Mouse (Mus musculus) lung, adult 2 months (tissue): ENCODE measurements around the gene Ciz1. TPM values are rescaled to one million over a fixed set of nuclear protein-coding genes. Genes with fewer than 3 reads are reported as not detected.
"Not testable (repeated sequence)": the region's sequence is repeated elsewhere in the genome, so short reads cannot be mapped to it uniquely, and the experiment has no call there.

Experiments used
- DNase-seq: peaks from one replicate; pipeline ENCODE4 v3.0.0; 2022
- H3K4me1 ChIP-seq: fragments of 200-500 bp; 2 replicates; pipeline ENCODE4 v1.6.1; 2011; ENCODE audit warnings: low read length; ENCODE audit not compliant: control insufficient read depth, insufficient read depth
- H3K4me3 ChIP-seq: fragments of 200-500 bp; replicated peaks from 2 replicates; pipeline ENCODE3; 2011; ENCODE audit warnings: low read depth, mild to moderate bottlenecking, control low read depth, low read length; ENCODE audit errors: extremely low read depth
- CTCF ChIP-seq: fragments of 200-500 bp; IDR thresholded peaks from 2 replicates; pipeline ENCODE4 v1.5.1; 2011; ENCODE audit warnings: mild to moderate bottlenecking, low read length, control low read depth; ENCODE audit not compliant: insufficient read depth
- POLR2A ChIP-seq: fragments of 200-500 bp; IDR thresholded peaks from 2 replicates; pipeline ENCODE4 v1.6.1; 2011; ENCODE audit warnings: low read depth, mild to moderate bottlenecking, control low read depth, low read length, borderline replicate concordance; ENCODE audit errors: extremely low read depth
- WGBS: fragments of 180-500 bp; shearing (Covaris S2); methylation state at CpG from one replicate; pipeline ENCODE4 v1.1.7; 2018; 5-methylcytosine and 5-hydroxymethylcytosine counted together
- polyA plus RNA-seq: library from polyadenylated mRNA; depleted of rRNA; stranded (reverse); fragments of >200 nt; gene quantifications from 2 replicates; pipeline ENCODE4 v1.2.3, GENCODE M21; 2012

Gene Ciz1
- polyA plus RNA-seq, 1 experiment: 237 TPM

GRCm38 (mm10) chr2:32354336-32354895 is 2.3 kb downstream of the Ciz1 start:
- H3K4me3 ChIP-seq: no peak overlapping the region
- TF ChIP-seq CTCF (no peak), POLR2A (no peak)
- DNase-seq: no peak
- 77% methylated on average over 3 of the region's 3 CpGs for WGBS
- H3K4me1 ChIP-seq: peaks cover 2% of the 10 kb centered on the region; the same call in 1 of the 2 replicates

GRCm38 (mm10) chr2:32356216-32356615 is 4.1 kb downstream of the Ciz1 start:
- Histone ChIP-seq H3K4me1 (no peaks in the 10 kb centered on the region), H3K4me3 (no peak overlapping the region)
- no peak for DNase-seq
- TF ChIP-seq POLR2A (no peak), CTCF (no peak)
- WGBS: 59% methylated on average over 10 of the region's 10 CpGs

GRCm38 (mm10) chr2:32357710-32358109 is 5.6 kb downstream of the Ciz1 start:
- 67% methylated on average over 3 of the region's 3 CpGs for WGBS
- Histone ChIP-seq H3K4me3 (no peak overlapping the region), H3K4me1 (no peaks in the 10 kb centered on the region)
- TF ChIP-seq CTCF: no peak
- no peak for TF ChIP-seq POLR2A
- no peak for DNase-seq

GRCm38 (mm10) chr2:32358381-32358780 is 6.3 kb downstream of the Ciz1 start:
- 61% methylated on average over 10 of the region's 10 CpGs for WGBS
- Histone ChIP-seq H3K4me1 (no peaks in the 10 kb centered on the region), H3K4me3 (no peak overlapping the region)
- TF ChIP-seq CTCF (no peak), POLR2A (no peak)
- DNase-seq: no peak

GRCm38 (mm10) chr2:32360741-32361140 is 8.6 kb downstream of the Ciz1 start:
- H3K4me1 ChIP-seq: peaks cover 3% of the 10 kb centered on the region; the same call in 1 of the 2 replicates
- TF ChIP-seq CTCF (no peak), POLR2A (no peak)
- DNase-seq: peak; percentile 59
- 7% methylated on average over 14 of the region's 14 CpGs for WGBS
- peak overlapping the region; percentile 62 for H3K4me3 ChIP-seq

- Histone ChIP-seq H3K4me1 (peaks cover 3% of the 10 kb centered on the region; the same call in 1 of the 2 replicates), H3K4me3 (peak overlapping the region; percentile 44)
- 4% methylated on average over 24 of the region's 24 CpGs for WGBS
- peak; percentile 82 for DNase-seq
- TF ChIP-seq CTCF (peak; percentile 39; the same call in 1 of the 2 replicates), POLR2A (peak; percentile 53; the same call in 1 of the 2 replicates)
Observed at GRCm38 (mm10) chr2:32361437-32361836, 9.3 kb downstream of the Ciz1 start.

GRCm38 (mm10) chr2:32362274-32362673 is 10.1 kb downstream of the Ciz1 start:
- H3K4me3 ChIP-seq: peak overlapping the region; percentile 94
- 19% methylated on average over 5 of the region's 5 CpGs for WGBS
- not testable (repeated sequence) for DNase-seq, H3K4me1 ChIP-seq

- DNase-seq: peak; percentile 94
- WGBS: under 1% methylated on average over 53 of the region's 53 CpGs
Observed at GRCm38 (mm10) chr2:32362817-32363340, 10.8 kb downstream of the Ciz1 start.

GRCm38 (mm10) chr2:32363376-32364106 is 11.4 kb downstream of the Ciz1 start:
- H3K4me1 ChIP-seq: peaks cover 3% of the 10 kb centered on the region; the same call in 1 of the 2 replicates
- TF ChIP-seq CTCF (no peak), POLR2A (no peak)
- 5% methylated on average over 19 of the region's 19 CpGs for WGBS

More at GRCm38 (mm10) chr2:32362817-32363340, 10.8 kb downstream of the Ciz1 start:
- H3K4me1 ChIP-seq: peaks cover 3% of the 10 kb centered on the region; the same call in 1 of the 2 replicates
- TF ChIP-seq CTCF: peak; percentile 45
- TF ChIP-seq POLR2A: peak; percentile 87
- peak overlapping the region; percentile 94 for H3K4me3 ChIP-seq

More at GRCm38 (mm10) chr2:32363376-32364106, 11.4 kb downstream of the Ciz1 start:
- peak overlapping the region; percentile 94 for H3K4me3 ChIP-seq
- no peak for DNase-seq
